Mouse (Mus musculus) c-Kit-positive CD71-positive TER-119-positive erythroid progenitor cells, embryonic 14.5 days (primary cell): Measurements from ENCODE around the gene BC030867.

Source experiments
- DNase-seq: peaks from one replicate; pipeline ENCODE4 v3.0.0-alpha.2; 2013; ENCODE audit warnings: low spot score

Gene BC030867

DNA sequence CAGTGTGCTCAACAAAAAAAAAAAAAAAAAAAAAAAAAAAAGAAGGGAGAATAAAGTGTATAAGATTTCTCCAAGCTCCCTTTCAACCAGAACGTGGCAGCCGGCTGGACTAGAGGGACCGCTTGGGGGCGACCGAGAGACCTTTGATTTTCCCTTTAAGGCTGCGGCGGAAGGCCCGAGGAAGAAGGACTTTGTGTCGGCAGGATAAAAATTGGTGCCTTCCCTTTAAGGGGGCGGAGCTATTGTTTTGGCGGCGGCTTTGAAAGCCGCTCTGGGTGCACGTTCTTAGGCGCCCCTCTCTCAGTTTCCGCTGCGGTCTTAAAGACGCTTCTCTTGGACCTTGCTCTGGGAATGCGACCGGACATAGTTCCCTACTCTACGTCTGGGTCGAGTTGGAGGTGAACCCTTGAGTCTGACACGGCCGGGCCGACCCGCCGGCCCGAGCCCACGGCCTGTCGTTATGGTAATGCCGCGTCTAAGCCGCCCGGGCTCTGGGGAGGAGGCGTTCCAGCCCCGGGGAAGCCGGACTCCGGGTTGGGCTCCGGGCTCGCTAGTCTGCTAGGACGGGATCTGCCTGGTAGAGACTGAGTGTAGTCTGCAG, at the start of gene BC030867:
Gene BC030867, plus strand, starts transcription at position 253 of the 601 bp plus-strand sequence.
- DNase-seq = peak; percentile 99

- no peak for DNase-seq
Measured at GRCm38 (mm10) chr11:102199856-102200255, 48.8 kb upstream of the BC030867 start.

DNA sequence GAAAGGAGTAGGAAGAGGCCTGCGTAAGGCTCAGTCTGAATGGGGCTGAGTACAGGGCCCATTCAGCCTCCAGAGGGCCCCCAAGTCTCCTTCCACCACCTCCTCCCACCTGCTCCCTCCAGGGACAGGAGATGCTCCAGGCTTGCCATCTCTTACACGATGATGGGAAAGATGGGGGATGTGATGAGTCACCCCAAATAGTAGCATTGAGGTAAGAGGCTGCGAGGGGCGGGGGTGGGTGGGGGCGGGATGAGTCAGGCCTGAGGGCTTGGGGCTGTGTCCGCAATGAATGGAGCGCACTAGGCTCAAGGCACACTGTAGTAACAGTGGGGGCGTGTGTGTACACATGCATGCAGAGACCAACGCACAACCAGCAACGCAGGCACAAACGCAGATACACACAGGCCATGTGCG, 47.3 kb upstream of the BC030867 start:
- DNase-seq = no peak

DNA sequence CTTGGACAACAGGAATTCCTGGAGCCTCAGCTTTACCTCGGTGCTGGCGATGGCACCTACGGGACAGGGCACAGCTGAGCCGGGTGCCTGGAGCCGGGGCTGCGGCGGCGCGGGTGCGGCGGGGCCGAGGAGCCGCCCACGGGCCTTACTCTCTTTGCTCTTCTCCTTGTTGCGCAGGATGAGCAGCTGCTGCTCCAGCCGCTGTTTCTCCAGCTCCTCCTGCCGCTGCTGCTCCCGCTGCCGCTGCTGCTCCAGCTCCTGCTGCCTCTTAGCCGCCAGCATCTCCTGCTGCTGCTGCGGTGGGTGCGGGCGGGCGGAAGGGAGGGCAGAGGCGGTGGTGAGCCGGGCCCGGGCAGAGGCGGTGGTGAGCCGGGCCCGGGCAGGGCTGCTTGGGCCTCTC, 42.2 kb upstream of the BC030867 start:
- DNase-seq = no peak

DNA sequence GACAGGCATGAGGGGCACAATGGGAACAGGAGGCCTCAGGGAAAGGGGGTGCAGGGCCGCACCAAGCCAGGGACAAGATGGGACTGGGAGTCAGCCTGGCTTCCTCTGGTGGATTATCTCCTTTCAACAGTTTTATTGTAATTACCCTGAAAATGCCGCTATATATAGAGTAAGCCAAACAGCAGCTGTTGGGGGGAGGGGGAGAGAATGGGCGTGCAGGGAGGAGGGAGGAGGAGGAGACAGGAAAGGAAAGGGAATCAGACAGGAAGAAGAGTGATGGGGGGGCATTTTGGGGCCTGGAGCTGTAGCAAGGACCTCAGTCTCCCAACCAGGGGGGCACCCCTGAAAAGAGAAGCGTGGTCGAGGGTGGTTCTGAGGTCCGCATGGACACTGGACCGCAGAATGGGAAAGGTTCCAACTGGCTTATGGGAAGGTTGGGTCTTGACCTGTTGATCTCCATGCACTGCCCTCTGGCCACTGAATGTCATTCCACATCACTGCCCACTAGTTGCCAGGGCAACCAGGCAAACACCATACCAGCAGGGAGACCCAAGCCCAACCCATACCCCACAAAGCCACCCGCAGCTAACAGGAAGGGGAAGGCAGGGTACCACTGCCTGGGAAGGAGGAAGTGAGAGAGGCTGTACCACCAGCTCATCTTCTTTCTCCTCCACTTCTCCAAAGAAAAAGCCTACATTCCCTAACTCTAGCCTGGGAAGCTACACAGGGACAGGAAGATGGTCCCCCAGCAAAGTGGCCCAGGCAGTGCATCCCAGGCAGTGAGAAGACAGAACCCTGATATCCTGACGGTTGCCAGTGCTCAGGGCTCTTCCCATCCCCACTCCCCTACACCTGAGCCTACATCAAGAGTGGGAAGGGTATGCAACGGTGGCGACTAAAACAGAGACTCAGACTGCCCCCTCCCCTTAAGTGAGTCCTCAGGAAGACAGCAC, 40.6 kb upstream of the BC030867 start:
- no peak for DNase-seq

DNA sequence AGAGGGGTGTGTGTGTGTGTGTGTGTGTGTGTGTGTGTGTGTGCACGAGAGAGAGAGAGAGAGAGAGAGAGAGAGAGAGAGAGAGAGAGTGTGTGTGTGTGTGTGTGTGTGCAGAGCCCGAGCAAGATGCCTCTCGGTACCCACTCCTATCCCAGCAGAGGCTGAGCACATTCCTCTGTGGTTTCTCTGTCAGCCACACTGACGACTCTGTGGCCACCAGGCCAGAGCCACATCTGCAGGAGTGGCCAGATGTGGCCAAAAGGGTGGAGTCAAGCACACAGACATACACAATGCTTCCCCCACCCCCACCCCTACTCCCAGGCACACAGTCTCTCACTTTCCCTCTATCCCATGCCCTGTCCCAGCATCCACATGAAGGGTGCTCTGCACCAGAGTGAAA, 39.8 kb upstream of the BC030867 start:
- no peak for DNase-seq

DNA sequence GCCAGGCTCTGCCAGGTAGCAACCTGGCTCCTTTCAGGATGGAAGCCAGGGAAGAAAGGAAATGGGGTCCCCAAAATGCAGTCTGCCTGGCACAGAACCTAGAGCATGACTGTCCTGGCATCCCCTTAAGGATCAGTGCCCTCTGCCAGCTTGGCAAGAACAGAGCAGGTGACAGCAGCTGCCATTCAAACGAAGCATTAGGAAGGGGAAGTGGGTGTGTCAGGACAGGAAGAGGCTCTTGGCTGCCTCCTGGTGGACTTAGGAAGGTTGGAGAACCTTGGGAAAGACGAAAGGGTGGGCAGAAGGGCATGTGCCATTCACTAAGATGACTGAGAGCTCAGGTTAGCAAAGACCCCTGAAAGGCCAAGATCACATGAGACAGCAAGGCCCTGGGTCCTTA, 38.9 kb upstream of the BC030867 start:
- no peak for DNase-seq

- no peak for DNase-seq
Measured at GRCm38 (mm10) chr11:102210185-102210584, 38.5 kb upstream of the BC030867 start.

- no peak for DNase-seq
Measured at GRCm38 (mm10) chr11:102211011-102211410, 37.7 kb upstream of the BC030867 start.

DNA sequence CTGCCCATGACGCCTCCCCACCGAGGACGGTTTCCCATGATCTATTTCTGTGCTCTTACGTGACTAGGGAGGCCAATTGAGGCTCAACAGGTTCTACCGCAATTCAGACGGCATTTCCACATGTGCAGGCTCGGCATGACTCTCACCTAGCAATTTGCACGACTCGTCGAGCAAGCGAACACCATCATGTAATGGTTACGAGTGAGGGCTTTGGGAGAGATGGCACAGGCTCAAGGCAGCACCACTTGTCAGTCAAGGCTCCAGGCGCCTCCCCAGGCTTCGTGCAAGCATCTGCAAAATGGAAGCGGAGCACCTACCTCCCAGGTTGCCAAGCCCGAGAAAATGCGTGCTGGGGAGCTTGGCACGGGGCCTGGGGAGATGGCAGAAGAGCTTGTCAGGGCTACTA, 36.7 kb upstream of the BC030867 start:
- no peak for DNase-seq

- DNase-seq = no peak
Measured at GRCm38 (mm10) chr11:102214430-102215156, 34.1 kb upstream of the BC030867 start.

GRCm38 (mm10) chr11:102215511-102215910, 33.2 kb upstream of the BC030867 start:
- DNase-seq = no peak

DNA sequence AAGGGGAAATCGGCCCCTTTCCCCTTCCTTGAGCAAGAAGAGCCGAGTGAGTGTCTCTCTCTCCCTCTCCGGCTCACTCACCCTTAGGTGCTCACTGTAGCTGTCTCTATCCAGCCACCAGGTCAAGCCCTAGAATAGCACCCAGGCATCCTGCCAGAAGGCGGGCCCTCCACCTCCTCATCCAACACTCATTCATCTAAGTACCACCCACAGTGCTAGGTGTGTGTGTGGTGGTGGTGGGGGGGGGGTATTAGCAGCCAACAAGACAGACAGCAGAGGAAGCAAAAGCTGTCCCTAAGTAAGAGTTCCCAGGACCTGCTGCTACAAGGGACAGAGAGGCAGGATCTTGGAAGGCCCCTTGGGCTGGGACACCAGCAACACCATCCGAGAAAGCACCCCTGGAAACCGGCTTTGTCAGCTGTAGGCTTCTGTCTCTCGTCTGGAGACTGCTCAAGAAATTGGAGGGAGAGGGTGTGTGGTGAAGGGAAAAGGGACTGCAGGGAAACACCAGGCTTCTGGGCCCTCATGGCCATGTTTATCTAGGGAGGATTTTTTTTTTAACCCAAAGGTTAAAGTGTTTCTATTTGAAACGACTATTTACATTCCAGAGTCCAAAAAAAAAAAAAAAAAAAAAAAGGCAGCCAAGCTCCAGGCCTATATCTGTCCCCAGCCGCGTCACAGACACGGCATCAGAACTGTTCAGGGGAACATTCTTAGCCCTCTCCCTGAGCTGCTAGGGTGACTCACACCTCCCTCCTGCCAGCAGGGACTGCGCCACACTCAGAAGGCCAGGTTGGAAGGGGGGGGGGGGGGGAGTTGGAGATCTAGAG, 32.4 kb upstream of the BC030867 start:
- DNase-seq = no peak

DNA sequence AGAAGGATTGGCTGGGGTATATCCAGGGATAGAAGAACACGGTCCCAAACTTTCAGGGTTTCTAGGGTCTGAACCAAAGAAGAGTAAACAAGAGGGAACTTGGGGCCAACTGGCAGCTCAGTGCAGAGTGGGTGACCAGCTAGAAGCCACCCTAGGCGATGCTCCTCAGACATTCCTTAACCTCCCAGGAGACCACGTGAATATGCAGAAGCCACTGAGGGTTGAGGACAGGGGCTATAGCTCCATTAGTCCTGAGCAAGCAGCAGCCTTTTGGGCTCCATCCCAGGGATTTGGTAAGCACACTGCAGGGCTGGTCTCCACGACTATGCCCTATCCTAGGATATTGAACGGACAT, 31.8 kb upstream of the BC030867 start:
- no peak for DNase-seq

DNA sequence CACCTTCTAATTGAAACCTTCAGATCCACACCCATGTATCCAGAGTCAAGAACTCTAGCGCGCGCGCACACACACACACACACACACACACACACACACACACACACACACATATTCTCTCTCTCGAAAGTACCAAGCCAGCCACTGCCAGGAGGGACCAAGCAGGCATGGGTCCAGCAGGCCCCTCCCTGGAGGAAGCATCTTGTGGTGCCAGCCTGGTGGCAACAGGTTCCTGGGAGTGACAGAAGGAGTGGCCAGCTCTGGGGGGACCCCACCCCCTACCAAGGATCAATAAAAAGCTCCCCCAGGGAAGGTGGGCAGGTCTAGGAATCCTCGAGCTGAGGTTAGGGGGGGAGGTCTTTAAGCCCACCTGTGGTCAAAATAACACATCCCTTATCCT, 31.3 kb upstream of the BC030867 start:
- no peak for DNase-seq

GRCm38 (mm10) chr11:102217876-102218430, 30.7 kb upstream of the BC030867 start:
- DNase-seq = no peak

DNA sequence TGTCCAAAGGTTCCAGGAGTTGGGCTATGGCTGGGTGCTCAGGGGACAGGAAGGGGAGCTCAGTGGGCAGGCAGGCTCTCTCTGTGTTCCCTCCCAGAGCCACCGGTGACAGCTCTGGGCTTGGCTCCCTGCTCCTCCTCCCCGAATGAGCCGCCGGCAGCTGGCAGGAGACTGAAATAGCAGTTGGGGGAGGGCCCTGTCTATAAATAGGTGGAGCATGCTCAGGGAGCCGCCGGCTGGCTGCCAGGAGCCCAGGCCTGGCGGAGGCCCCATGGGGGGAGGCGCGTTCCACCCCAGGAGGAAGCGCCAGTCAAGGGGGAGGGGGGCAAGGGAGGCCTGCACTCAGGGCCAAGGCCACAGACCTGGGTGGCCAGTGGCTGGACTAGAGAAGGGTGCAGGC, 29.9 kb upstream of the BC030867 start:
- DNase-seq = peak; percentile 62

GRCm38 (mm10) chr11:102219247-102219993, 29.3 kb upstream of the BC030867 start:
- no peak for DNase-seq

GRCm38 (mm10) chr11:102219994-102220346, 28.7 kb upstream of the BC030867 start:
- DNase-seq = no peak

GRCm38 (mm10) chr11:102220451-102220850, 28.2 kb upstream of the BC030867 start:
- no peak for DNase-seq
